Mouse (Mus musculus): ENCODE measurements around the gene Hnrnpa3.

DNA sequence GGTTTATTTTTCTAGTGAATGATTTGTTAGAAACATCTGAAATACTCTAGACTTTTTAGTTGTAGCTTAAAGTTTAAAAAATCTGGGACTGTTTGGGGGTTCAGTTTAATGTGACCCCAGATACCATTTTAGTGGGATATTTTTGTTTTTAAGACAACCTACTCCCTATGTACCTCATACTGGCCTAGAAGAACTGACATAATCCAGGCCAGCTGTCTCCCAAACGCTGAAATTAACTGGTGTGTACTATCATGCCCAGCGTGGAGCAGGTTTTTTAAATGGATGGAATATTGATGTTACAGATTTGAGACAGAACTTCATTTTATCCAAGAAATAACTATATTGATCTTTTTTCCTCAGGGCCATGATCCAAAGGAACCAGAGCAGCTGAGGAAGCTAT lies 2.0 kb downstream of the Hnrnpa3 start:
- TF ChIP-seq CTCF (IDR thresholded peaks at IDR 0.05; ENCODE audit: borderline replicate concordance, control insufficient read depth, extremely low read depth, insufficient read depth, low read length, poor library complexity) (no peak), POLR2A (IDR thresholded peaks at IDR 0.05; ENCODE audit: control insufficient read depth, extremely low read depth, insufficient read depth, low read length, poor library complexity) (no peak)
